22 mouse cellular contexts compared by ENCODE assay signal in the genomic region with DNA sequence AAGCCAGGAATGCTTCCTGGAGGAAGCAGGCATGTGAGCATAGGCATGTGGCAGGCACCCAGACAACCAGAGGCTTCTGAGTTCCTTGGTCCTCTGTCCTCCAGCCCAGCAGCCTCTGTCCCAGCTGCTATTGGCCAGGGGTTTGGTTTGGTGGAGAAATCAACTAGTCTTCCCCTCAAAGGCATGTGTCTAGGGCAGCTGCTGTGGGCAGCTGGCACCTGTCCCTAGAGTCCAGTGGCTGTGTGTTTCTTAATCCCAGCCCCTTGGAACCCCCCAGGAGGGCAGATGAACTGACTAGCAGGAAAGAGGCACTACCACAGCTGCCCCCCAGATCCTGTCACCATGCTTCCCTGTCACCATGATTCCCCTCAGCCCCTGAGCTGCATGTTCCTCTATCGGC. TPM values are rescaled to one million over a fixed set of nuclear protein-coding genes. Genes with fewer than 3 reads are reported as not detected.
"Had no signal": no experiment of that assay in that cellular context is flagged by ENCODE, and none has a peak within 500 bp of the region (broad histone marks: within the 10 kb centered on the region; RNA-seq: fewer than 3 reads in every experiment).

No protein-coding gene starts in this region.

- H3K4me3 ChIP-seq: lung, embryonic 15.5 days; megakaryocyte, embryonic 14.5 days; midbrain, embryonic 13.5 days; midbrain, embryonic 15.5 days; neural tube, embryonic 13.5 days; neural tube, embryonic 15.5 days had no signal

- DNase-seq: liver, postnatal 0 days; lung, adult 2 months; lung, postnatal 14 days; lung, postnatal 36 days; retina, postnatal 1 day; right cerebral cortex, adult 18-20 months; right cerebral cortex, postnatal 25 days; right cerebral cortex, postnatal 4 days; spleen, adult 18-20 months; thymus, adult 18-20 months; thymus, postnatal 14 days; thymus, postnatal 36 days had no signal

- H3K9ac ChIP-seq: liver, postnatal 0 days; lung, embryonic 15.5 days; midbrain, embryonic 13.5 days; midbrain, embryonic 15.5 days; neural tube, embryonic 13.5 days; neural tube, embryonic 15.5 days had no signal

- H3K36me3 ChIP-seq: lung, embryonic 15.5 days; midbrain, embryonic 13.5 days; midbrain, embryonic 15.5 days; neural tube, embryonic 13.5 days; neural tube, embryonic 15.5 days had no signal

- H3K4me1 ChIP-seq: lung, embryonic 15.5 days; megakaryocyte, embryonic 14.5 days; midbrain, embryonic 13.5 days; midbrain, embryonic 15.5 days; neural tube, embryonic 13.5 days; neural tube, embryonic 15.5 days had no signal

- ATAC-seq: liver, postnatal 0 days; lung, postnatal 0 days; midbrain, embryonic 13.5 days; midbrain, embryonic 15.5 days had no signal

- H3K27me3 ChIP-seq: lung, embryonic 15.5 days; midbrain, embryonic 13.5 days; midbrain, embryonic 15.5 days; neural tube, embryonic 13.5 days had no signal

- H3K4me2 ChIP-seq: lung, embryonic 15.5 days; midbrain, embryonic 11.5 days; midbrain, embryonic 13.5 days; midbrain, embryonic 15.5 days; neural tube, embryonic 13.5 days; neural tube, embryonic 15.5 days had no signal

- H3K9me3 ChIP-seq: lung, embryonic 15.5 days; megakaryocyte, embryonic 14.5 days; midbrain, embryonic 13.5 days; midbrain, embryonic 15.5 days; neural tube, embryonic 13.5 days; neural tube, embryonic 15.5 days had no signal

- H3K27ac ChIP-seq: lung, embryonic 15.5 days; macrophage; midbrain, embryonic 13.5 days; midbrain, embryonic 15.5 days; neural tube, embryonic 13.5 days; neural tube, embryonic 15.5 days had no signal

RNA-seq across cellular contexts. Expression of gene Myod1, which starts 10.5 kb away (rescaled TPM):
- polyA plus RNA-seq: liver, postnatal 0 days; lung, postnatal 0 days; macrophage; midbrain, embryonic 11.5 days; midbrain, embryonic 13.5 days; small intestine, adult 2 months had no signal

RNA-seq across cellular contexts. Expression of gene Kcnc1, which starts 30.5 kb away (rescaled TPM):
- polyA plus RNA-seq: liver, postnatal 0 days; macrophage had no signal
